In genomic region chr12:81101691-81102090, GRCm38 (mm10) we compare ENCODE assay signal across 28 mouse cellular contexts.
DNase-seq lines count a peak whose midpoint lies in the region; ATAC-seq lines count a peak whose summit lies in the region.
"Had no signal": no experiment of that assay in that cellular context is flagged by ENCODE, and none has a peak within 500 bp of the region (broad histone marks: within the 10 kb centered on the region; RNA-seq: fewer than 3 reads in every experiment).

No protein-coding gene starts in this region.

- WGBS in forebrain, embryonic 10.5 days: 87% methylated on average over 7 of the region's 7 CpGs
- 89% methylated on average over 7 of the region's 7 CpGs for WGBS in forebrain, embryonic 12.5 days
- WGBS in limb, embryonic 10.5 days: 55% methylated on average over 7 of the region's 7 CpGs

- no peaks in the 10 kb centered on the region for H3K27me3 ChIP-seq in forebrain, embryonic 10.5 days (ENCODE audit: poor library complexity, severe bottlenecking)
- H3K27me3 ChIP-seq in forebrain, embryonic 12.5 days: no peaks in the 10 kb centered on the region
- no peaks in the 10 kb centered on the region for H3K27me3 ChIP-seq in limb, embryonic 10.5 days (ENCODE audit: low read depth, poor library complexity, severe bottlenecking)
- H3K27me3 ChIP-seq: CH12.LX; embryonic facial prominence, embryonic 12.5 days; heart, embryonic 15.5 days; hindbrain, embryonic 12.5 days; intestine, embryonic 15.5 days had no signal

- DNase-seq in forebrain, embryonic 10.5 days (ENCODE audit: extremely low spot score, low spot score): peak; percentile 12
- peak; percentile 22 for DNase-seq in 3T3-L1 (ENCODE audit: low read depth, low spot score)
- peak; percentile 32 for DNase-seq in NIH3T3 (ENCODE audit: low read depth)
- peak; percentile 28 for DNase-seq in limb, embryonic 10.5 days (ENCODE audit: low spot score)
- no peak for DNase-seq in lung, adult 18-20 months
- no peak for DNase-seq in heart, adult 8-10 months (ENCODE audit: low spot score)
- DNase-seq: cerebellum, adult 8-10 months; cerebellum, postnatal 25 days; forebrain, postnatal 0 days; gastrocnemius, postnatal 10 days; kidney, adult 8-10 months; kidney, postnatal 4 days; left cerebral cortex, postnatal 4 days; lung, postnatal 36 days; right cerebral cortex, adult 18-20 months; spleen, adult 18-20 months; thymus, postnatal 14 days had no signal

- no peak overlapping the region for H3K4me3 ChIP-seq in forebrain, embryonic 10.5 days
- no peak overlapping the region for H3K4me3 ChIP-seq in forebrain, embryonic 12.5 days (replicated peaks)
- no peak overlapping the region for H3K4me3 ChIP-seq in limb, embryonic 10.5 days
- H3K4me3 ChIP-seq: embryonic facial prominence, embryonic 12.5 days; heart, embryonic 10.5 days; heart, embryonic 15.5 days; hindbrain, embryonic 12.5 days; intestine, embryonic 15.5 days had no signal

- H3K36me3 ChIP-seq in forebrain, embryonic 10.5 days (replicated peaks): 0 out of 2 replicates have a peak, but pooled peaks cover 5% of the 10 kb centered on the region
- no peaks in the 10 kb centered on the region for H3K36me3 ChIP-seq in forebrain, embryonic 12.5 days (replicated peaks)
- H3K36me3 ChIP-seq in limb, embryonic 10.5 days: peaks cover 14% of the 10 kb centered on the region
- H3K36me3 ChIP-seq: embryonic facial prominence, embryonic 12.5 days; heart, embryonic 10.5 days; heart, embryonic 15.5 days; hindbrain, embryonic 12.5 days; intestine, embryonic 15.5 days had no signal

- ATAC-seq in forebrain, embryonic 12.5 days (ENCODE audit: low FRiP score): no peak
- ATAC-seq: forebrain, postnatal 0 days; hindbrain, postnatal 0 days; intestine, embryonic 15.5 days; midbrain, embryonic 16.5 days had no signal

- no peak overlapping the region for H3K4me2 ChIP-seq in forebrain, embryonic 12.5 days
- H3K4me2 ChIP-seq: embryonic facial prominence, embryonic 12.5 days; heart, embryonic 15.5 days; hindbrain, embryonic 12.5 days; intestine, embryonic 15.5 days; liver, embryonic 11.5 days had no signal

- no peaks in the 10 kb centered on the region for H3K9me3 ChIP-seq in forebrain, embryonic 10.5 days
- H3K9me3 ChIP-seq in forebrain, embryonic 12.5 days: no peaks in the 10 kb centered on the region
- H3K9me3 ChIP-seq in limb, embryonic 10.5 days (replicated peaks): no peaks in the 10 kb centered on the region
- H3K9me3 ChIP-seq: embryonic facial prominence, embryonic 12.5 days; heart, embryonic 10.5 days; heart, embryonic 15.5 days; hindbrain, embryonic 12.5 days; intestine, embryonic 15.5 days had no signal

- no peak overlapping the region for H3K9ac ChIP-seq in forebrain, embryonic 12.5 days
- H3K9ac ChIP-seq: embryonic facial prominence, embryonic 12.5 days; forebrain, postnatal 0 days; heart, embryonic 15.5 days; hindbrain, embryonic 12.5 days; intestine, embryonic 15.5 days had no signal

- no peak overlapping the region for H3K27ac ChIP-seq in forebrain, embryonic 10.5 days
- H3K27ac ChIP-seq in forebrain, embryonic 12.5 days: no peak overlapping the region
- H3K27ac ChIP-seq in limb, embryonic 10.5 days: no peak overlapping the region
- H3K27ac ChIP-seq: embryonic facial prominence, embryonic 12.5 days; heart, embryonic 10.5 days; heart, embryonic 15.5 days; hindbrain, embryonic 12.5 days; hindbrain, postnatal 0 days; intestine, embryonic 15.5 days; kidney, postnatal 0 days had no signal

- H3K4me1 ChIP-seq in forebrain, embryonic 10.5 days: peaks cover 18% of the 10 kb centered on the region
- peaks cover 4% of the 10 kb centered on the region; the same call in 1 of the 2 replicates for H3K4me1 ChIP-seq in forebrain, embryonic 12.5 days
- H3K4me1 ChIP-seq in limb, embryonic 10.5 days: peaks cover 33% of the 10 kb centered on the region
- H3K4me1 ChIP-seq: heart, embryonic 15.5 days; intestine, embryonic 15.5 days had no signal

Comparison
In these comparisons a context has a peak if more than half of its experiments do, and no peak if none do; other contexts are left out.
1. DNase-seq: peak in forebrain, embryonic 10.5 days (single experiment), 3T3-L1 (single experiment), NIH3T3 (single experiment) and limb, embryonic 10.5 days (single experiment); none in lung, adult 18-20 months (0 of 2) and heart, adult 8-10 months (single experiment).